Mouse (Mus musculus): ENCODE data around the gene Hist1h4i. TPM values are rescaled to one million over a fixed set of nuclear protein-coding genes. Genes with fewer than 3 reads are reported as not detected.

The Hist1h4i gene
- polyA plus RNA-seq, 1 experiment = 31.8 TPM

GRCm38 (mm10) chr13:22041651-22042567 is 747 bp upstream of the Hist1h4i start:
- Histone ChIP-seq H3K79me2 (ENCODE audit: control insufficient read depth, insufficient read depth) (no peaks in the 10 kb centered on the region), H3K4me3 (ENCODE audit: insufficient read depth, poor library complexity, severe bottlenecking) (peak overlapping the region; percentile 7), H3K36me3 (ENCODE audit: control insufficient read depth, insufficient read depth) (no peaks in the 10 kb centered on the region), H3ac (ENCODE audit: control insufficient read depth, insufficient read length, low read depth) (peak overlapping the region; percentile 87), H3K79me3 (ENCODE audit: low read depth) (no peaks in the 10 kb centered on the region), H3K27me3 (ENCODE audit: control insufficient read depth, insufficient read depth, insufficient read length) (no peaks in the 10 kb centered on the region)
- TF ChIP-seq USF1 (IDR thresholded peaks at IDR 0.05; ENCODE audit: low read depth) (no peak), FOSL1 (IDR thresholded peaks at IDR 0.05; ENCODE audit: insufficient read depth, low read length, poor library complexity, severe bottlenecking) (no peak), CTCF (IDR thresholded peaks at IDR 0.05; ENCODE audit: control insufficient read depth, insufficient read depth, insufficient read length) (no peak), CEBPB (IDR thresholded peaks at IDR 0.05; ENCODE audit: low read depth) (no peak), MYOD1 (IDR thresholded peaks at IDR 0.05; ENCODE audit: control insufficient read depth, insufficient read length, low read depth) (no peak), MYOG (IDR thresholded peaks at IDR 0.05; ENCODE audit: control insufficient read depth, extremely low read depth, insufficient read length) (no peak), MAX (IDR thresholded peaks at IDR 0.05) (no peak)

- Histone ChIP-seq H3K36me3 (ENCODE audit: control insufficient read depth, insufficient read depth) (no peaks in the 10 kb centered on the region), H3K79me2 (ENCODE audit: control insufficient read depth, insufficient read depth) (no peaks in the 10 kb centered on the region), H3K4me3 (ENCODE audit: insufficient read depth, poor library complexity, severe bottlenecking) (peak overlapping the region; percentile 16), H3ac (ENCODE audit: control insufficient read depth, insufficient read length, low read depth) (peak overlapping the region; percentile 64), H3K79me3 (ENCODE audit: low read depth) (no peaks in the 10 kb centered on the region), H3K27me3 (ENCODE audit: control insufficient read depth, insufficient read depth, insufficient read length) (no peaks in the 10 kb centered on the region)
- TF ChIP-seq CTCF (IDR thresholded peaks at IDR 0.05; ENCODE audit: control insufficient read depth, insufficient read depth, insufficient read length) (no peak), USF1 (IDR thresholded peaks at IDR 0.05; ENCODE audit: low read depth) (no peak), CEBPB (IDR thresholded peaks at IDR 0.05; ENCODE audit: low read depth) (no peak), FOSL1 (IDR thresholded peaks at IDR 0.05; ENCODE audit: insufficient read depth, low read length, poor library complexity, severe bottlenecking) (no peak), MYOG (IDR thresholded peaks at IDR 0.05; ENCODE audit: control insufficient read depth, extremely low read depth, insufficient read length) (no peak), MYOD1 (IDR thresholded peaks at IDR 0.05; ENCODE audit: control insufficient read depth, insufficient read length, low read depth) (no peak), MAX (IDR thresholded peaks at IDR 0.05) (no peak)
These were observed 559 bp downstream of the Hist1h4i start for GRCm38 (mm10) chr13:22040464-22041141.

- Histone ChIP-seq H3K4me3 (ENCODE audit: insufficient read depth, poor library complexity, severe bottlenecking) (peak overlapping the region; percentile 15), H3K79me2 (ENCODE audit: control insufficient read depth, insufficient read depth) (no peaks in the 10 kb centered on the region), H3ac (ENCODE audit: control insufficient read depth, insufficient read length, low read depth) (peak overlapping the region; percentile 27), H3K36me3 (ENCODE audit: control insufficient read depth, insufficient read depth) (no peaks in the 10 kb centered on the region), H3K79me3 (ENCODE audit: low read depth) (no peaks in the 10 kb centered on the region), H3K27me3 (ENCODE audit: control insufficient read depth, insufficient read depth, insufficient read length) (no peaks in the 10 kb centered on the region)
- TF ChIP-seq CTCF (IDR thresholded peaks at IDR 0.05; ENCODE audit: control insufficient read depth, insufficient read depth, insufficient read length) (no peak), MYOD1 (IDR thresholded peaks at IDR 0.05; ENCODE audit: control insufficient read depth, insufficient read length, low read depth) (no peak), FOSL1 (IDR thresholded peaks at IDR 0.05; ENCODE audit: insufficient read depth, low read length, poor library complexity, severe bottlenecking) (no peak), MYOG (IDR thresholded peaks at IDR 0.05; ENCODE audit: control insufficient read depth, extremely low read depth, insufficient read length) (no peak), CEBPB (IDR thresholded peaks at IDR 0.05; ENCODE audit: low read depth) (no peak), USF1 (IDR thresholded peaks at IDR 0.05; ENCODE audit: low read depth) (no peak), MAX (IDR thresholded peaks at IDR 0.05) (no peak)
These were observed 1.2 kb downstream of the Hist1h4i start for GRCm38 (mm10) chr13:22039951-22040463.

GRCm38 (mm10) chr13:22039364-22039763 is 1.8 kb downstream of the Hist1h4i start:
- no peak for TF ChIP-seq CEBPB (IDR thresholded peaks at IDR 0.05; ENCODE audit: low read depth)
- TF ChIP-seq MAX (IDR thresholded peaks at IDR 0.05) = no peak
- no peak for TF ChIP-seq MYOG (IDR thresholded peaks at IDR 0.05; ENCODE audit: control insufficient read depth, extremely low read depth, insufficient read length)
- no peak for TF ChIP-seq MYOD1 (IDR thresholded peaks at IDR 0.05; ENCODE audit: control insufficient read depth, insufficient read length, low read depth)
- TF ChIP-seq USF1 (IDR thresholded peaks at IDR 0.05; ENCODE audit: low read depth) = no peak
- Histone ChIP-seq H3K27me3 (ENCODE audit: control insufficient read depth, insufficient read depth, insufficient read length) (no peaks in the 10 kb centered on the region), H3K36me3 (ENCODE audit: control insufficient read depth, insufficient read depth) (no peaks in the 10 kb centered on the region), H3ac (ENCODE audit: control insufficient read depth, insufficient read length, low read depth) (no peak overlapping the region), H3K79me2 (ENCODE audit: control insufficient read depth, insufficient read depth) (no peaks in the 10 kb centered on the region), H3K4me3 (ENCODE audit: insufficient read depth, poor library complexity, severe bottlenecking) (no peak overlapping the region), H3K79me3 (ENCODE audit: low read depth) (no peaks in the 10 kb centered on the region)

GRCm38 (mm10) chr13:22037415-22037814 is 3.7 kb downstream of the Hist1h4i start:
- no peaks in the 10 kb centered on the region for H3K27me3 ChIP-seq (ENCODE audit: control insufficient read depth, insufficient read depth, insufficient read length)
- H3ac ChIP-seq (ENCODE audit: control insufficient read depth, insufficient read length, low read depth) = no peak overlapping the region
- no peaks in the 10 kb centered on the region for H3K79me3 ChIP-seq (ENCODE audit: low read depth)
- no peak for TF ChIP-seq MAX (IDR thresholded peaks at IDR 0.05)
- TF ChIP-seq MYOG (IDR thresholded peaks at IDR 0.05; ENCODE audit: control insufficient read depth, extremely low read depth, insufficient read length) = no peak
- TF ChIP-seq FOSL1 (IDR thresholded peaks at IDR 0.05; ENCODE audit: insufficient read depth, low read length, poor library complexity, severe bottlenecking) = no peak
- TF ChIP-seq MYOD1 (IDR thresholded peaks at IDR 0.05; ENCODE audit: control insufficient read depth, insufficient read length, low read depth) = no peak
- TF ChIP-seq CTCF (IDR thresholded peaks at IDR 0.05; ENCODE audit: control insufficient read depth, insufficient read depth, insufficient read length) = no peak
- no peak for TF ChIP-seq USF1 (IDR thresholded peaks at IDR 0.05; ENCODE audit: low read depth)
- no peak for TF ChIP-seq CEBPB (IDR thresholded peaks at IDR 0.05; ENCODE audit: low read depth)
- no peak overlapping the region for H3K4me3 ChIP-seq (ENCODE audit: insufficient read depth, poor library complexity, severe bottlenecking)
- no peaks in the 10 kb centered on the region for H3K36me3 ChIP-seq (ENCODE audit: control insufficient read depth, insufficient read depth)
- H3K79me2 ChIP-seq (ENCODE audit: control insufficient read depth, insufficient read depth) = no peaks in the 10 kb centered on the region

All from C2C12 (cell line).